Mouse (Mus musculus) heart, adult 2 months (tissue): ENCODE results near the gene E2f4. TPM values are rescaled to one million over a fixed set of nuclear protein-coding genes. Genes with fewer than 3 reads are reported as not detected.

Experiments used
- DNase-seq, 2 experiments: peaks; one replicate each; pipeline ENCODE4 v3.0.0; 2021
- H3K27ac ChIP-seq: fragments of 200-600 bp; 2 replicates; pipeline ENCODE4 v1.8.1; 2022
- H3K27me3 ChIP-seq: fragments of 200-500 bp; 2 replicates; pipeline ENCODE4 v1.6.1; 2012; ENCODE audit warnings: mild to moderate bottlenecking, low read length, inconsistent platforms, mixed read lengths; ENCODE audit not compliant: control insufficient read depth, insufficient read depth
- H3K36me3 ChIP-seq: fragments of 200-500 bp; 2 replicates; pipeline ENCODE4 v1.6.1; 2012; ENCODE audit warnings: low read length, inconsistent platforms; ENCODE audit not compliant: control insufficient read depth, insufficient read depth
- H3K4me1 ChIP-seq: fragments of 200-500 bp; 2 replicates; pipeline ENCODE4 v1.6.1; 2011; ENCODE audit warnings: low read length; ENCODE audit not compliant: control insufficient read depth, insufficient read depth
- H3K4me3 ChIP-seq: fragments of 200-600 bp; 2 replicates; pipeline ENCODE4 v1.8.1; 2022
- H3K79me2 ChIP-seq: fragments of 200-500 bp; replicated peaks from 2 replicates; pipeline ENCODE4 v1.6.1; 2012; ENCODE audit warnings: mild to moderate bottlenecking, inconsistent platforms, low read length, moderate library complexity, mixed read lengths; ENCODE audit not compliant: control insufficient read depth, insufficient read depth
- H3K9ac ChIP-seq: fragments of 200-500 bp; 2 replicates; pipeline ENCODE4 v1.6.1; 2012; ENCODE audit warnings: low read depth, mild to moderate bottlenecking, control low read depth, inconsistent platforms, low read length, mixed read lengths
- CTCF ChIP-seq: fragments of 200-600 bp; IDR thresholded peaks from 2 replicates; pipeline ENCODE4 v1.8.1; 2022; ENCODE audit warnings: antibody characterized with exemption, mild to moderate bottlenecking, moderate library complexity
- EP300 ChIP-seq: fragments of 200-500 bp; IDR thresholded peaks from 2 replicates; pipeline ENCODE4 v1.6.1; 2011; ENCODE audit warnings: low read depth, low read length, control low read depth; ENCODE audit not compliant: insufficient read depth
- POLR2A ChIP-seq: fragments of 200-500 bp; IDR thresholded peaks from 2 replicates; pipeline ENCODE4 v1.6.1; 2011; ENCODE audit warnings: mild to moderate bottlenecking, low read depth, low read length, control low read depth; ENCODE audit not compliant: insufficient read depth
- WGBS: fragments of 180-500 bp; shearing (Covaris S2); methylation state at CpG from one replicate; pipeline ENCODE4 v1.1.7; 2018; 5-methylcytosine and 5-hydroxymethylcytosine counted together
- intact Hi-C: fragments of 180-260 bp; cut with DNase I; formaldehyde crosslinking; loops from one replicate; pipeline ENCODE4 v1.15.1; 2025
- polyA plus RNA-seq: library from polyadenylated mRNA; depleted of rRNA; stranded (reverse); fragments of >200 nt; gene quantifications from 2 replicates; pipeline ENCODE4 v1.2.3, GENCODE M21; 2012
- total RNA-seq, 2 experiments: library from RNA; stranded (reverse); gene quantifications; 2 replicates each; pipeline ENCODE4 v1.2.3; 2021

Gene E2f4
- total and polyA plus RNA-seq, 3 experiments: 21.1 to 61.8 (median 21.5) TPM

GRCm38 (mm10) chr8:105308428-105308827, 11.0 kb downstream of the E2f4 start:
- Histone ChIP-seq H3K27ac (no peak overlapping the region), H3K4me1 (peaks cover 2% of the 10 kb centered on the region), H3K36me3 (no peaks in the 10 kb centered on the region), H3K27me3 (no peaks in the 10 kb centered on the region), H3K9ac (no peak overlapping the region), H3K79me2 (no peaks in the 10 kb centered on the region), H3K4me3 (no peak overlapping the region)
- intact Hi-C loops: no loop called here
- TF ChIP-seq CTCF: no peak
- no peak for DNase-seq
- 95% methylated on average over 10 of the region's 10 CpGs for WGBS

GRCm38 (mm10) chr8:105309142-105309847, 11.8 kb downstream of the E2f4 start:
- Histone ChIP-seq H3K36me3 (no peaks in the 10 kb centered on the region), H3K4me1 (peaks cover 2% of the 10 kb centered on the region), H3K4me3 (no peak overlapping the region), H3K27ac (no peak overlapping the region), H3K27me3 (no peaks in the 10 kb centered on the region), H3K79me2 (no peaks in the 10 kb centered on the region), H3K9ac (no peak overlapping the region)
- WGBS: 85% methylated on average over 15 of the region's 15 CpGs
- intact Hi-C loops: no loop called here
- TF ChIP-seq EP300: no peak
- TF ChIP-seq CTCF: no peak
- no peak for TF ChIP-seq POLR2A
- DNase-seq: no peak

GRCm38 (mm10) chr8:105310118-105310517, 12.7 kb downstream of the E2f4 start:
- Histone ChIP-seq H3K27ac (no peak overlapping the region), H3K79me2 (no peaks in the 10 kb centered on the region), H3K4me3 (no peak overlapping the region), H3K36me3 (no peaks in the 10 kb centered on the region), H3K27me3 (no peaks in the 10 kb centered on the region), H3K9ac (no peak overlapping the region), H3K4me1 (no peaks in the 10 kb centered on the region; the same call in none of the 2 replicates)
- intact Hi-C loops: no loop called here
- no peak for TF ChIP-seq POLR2A
- no peak for TF ChIP-seq EP300
- no peak for TF ChIP-seq CTCF
- DNase-seq: no peak
- WGBS: 83% methylated on average over 8 of the region's 8 CpGs

- Histone ChIP-seq H3K4me1 (no peaks in the 10 kb centered on the region; the same call in 1 of the 2 replicates), H3K79me2 (no peaks in the 10 kb centered on the region), H3K4me3 (no peak overlapping the region), H3K36me3 (no peaks in the 10 kb centered on the region), H3K9ac (no peak overlapping the region), H3K27ac (no peak overlapping the region), H3K27me3 (no peaks in the 10 kb centered on the region)
- intact Hi-C loops: no loop called here
- no peak for DNase-seq
- WGBS: 69% methylated on average over 1 of the region's 1 CpGs
- no peak for TF ChIP-seq EP300
These were observed 14.3 kb downstream of the E2f4 start for GRCm38 (mm10) chr8:105311718-105312117.

- Histone ChIP-seq H3K27ac (no peak overlapping the region), H3K79me2 (no peaks in the 10 kb centered on the region), H3K27me3 (no peaks in the 10 kb centered on the region), H3K36me3 (no peaks in the 10 kb centered on the region), H3K9ac (no peak overlapping the region), H3K4me1 (peaks cover 1% of the 10 kb centered on the region; the same call in 1 of the 2 replicates), H3K4me3 (no peak overlapping the region)
- intact Hi-C loops: no loop called here
- TF ChIP-seq CTCF (no peak), EP300 (0 out of 2 replicates have a peak, but pooled peaks have one; percentile 6), POLR2A (no peak)
- WGBS: 73% methylated on average over 8 of the region's 8 CpGs
- DNase-seq: peak; percentile 25 to 58
These were observed 15.5 kb downstream of the E2f4 start for GRCm38 (mm10) chr8:105312891-105313481.

- no peak overlapping the region for H3K27ac ChIP-seq
- no peaks in the 10 kb centered on the region for H3K79me2 ChIP-seq
- peaks cover 1% of the 10 kb centered on the region; the same call in 1 of the 2 replicates for H3K4me1 ChIP-seq
- no peaks in the 10 kb centered on the region for H3K36me3 ChIP-seq
- no peaks in the 10 kb centered on the region for H3K27me3 ChIP-seq
- DNase-seq: no peak
- no peak overlapping the region for H3K9ac ChIP-seq
- H3K4me3 ChIP-seq: no peak overlapping the region
- intact Hi-C loops: no loop called here
- no peak for TF ChIP-seq EP300
- TF ChIP-seq POLR2A: no peak
- TF ChIP-seq CTCF: no peak
- 78% methylated on average over 9 of the region's 9 CpGs for WGBS
These were observed 16.3 kb downstream of the E2f4 start for GRCm38 (mm10) chr8:105313622-105314402.
